Mouse (Mus musculus) ES-E14 (cell line): ENCODE results near the gene Ccdc88b. TPM values are rescaled to one million over a fixed set of nuclear protein-coding genes. Genes with fewer than 3 reads are reported as not detected.

ENCODE experiments used
- DNase-seq: peaks from one replicate; pipeline ENCODE4 v3.0.0-alpha.2; 2013; ENCODE audit warnings: low read depth, low spot score
- H3K27ac ChIP-seq: 2 replicates; pipeline ENCODE4 v1.5.1; 2012; ENCODE audit warnings: low read depth, mild to moderate bottlenecking, low read length, moderate library complexity, mixed read lengths; ENCODE audit not compliant: poor library complexity, insufficient read depth, severe bottlenecking
- H3K36me3 ChIP-seq: 2 replicates; pipeline ENCODE4 v1.6.1; 2012; ENCODE audit warnings: mild to moderate bottlenecking, low read length, moderate library complexity, mixed read lengths; ENCODE audit not compliant: control insufficient read depth, poor library complexity, insufficient read depth, severe bottlenecking
- H3K4me1 ChIP-seq, 2 experiments: fragments of 150-350 bp in 1 of 2; sonication (generic) in 1 of 2; 2 replicates each; pipeline ENCODE4 v1.6.1; 2012; ENCODE audit warnings: low read length in 2 of 2, mild to moderate bottlenecking in 1 of 2, mixed read lengths in 1 of 2; ENCODE audit not compliant: control insufficient read depth in 2 of 2, insufficient read depth in 2 of 2, poor library complexity in 1 of 2
- H3K4me3 ChIP-seq, 2 experiments: fragments of 150-350 bp in 1 of 2; sonication (generic) in 1 of 2; 2 replicates each; pipeline ENCODE4 v1.5.1; 2012; ENCODE audit warnings: low read length in 2 of 2, low read depth in 1 of 2, mild to moderate bottlenecking in 1 of 2, mixed read lengths in 1 of 2; ENCODE audit not compliant: insufficient read depth in 1 of 2, poor library complexity in 1 of 2, severe bottlenecking in 1 of 2
- H3K9ac ChIP-seq: 2 replicates; pipeline ENCODE4 v1.6.1; 2012; ENCODE audit warnings: low read depth, mild to moderate bottlenecking, low read length, mixed read lengths; ENCODE audit not compliant: poor library complexity, insufficient read depth, severe bottlenecking
- H3K9me3 ChIP-seq: fragments of 150-350 bp; sonication (generic); 2 replicates; pipeline ENCODE4 v1.6.1; 2012; ENCODE audit warnings: low read depth, mild to moderate bottlenecking, low read length; ENCODE audit not compliant: control insufficient read depth, insufficient read depth
- CHD2 ChIP-seq: IDR thresholded peaks from 2 replicates; pipeline ENCODE4 v1.6.1; 2014; ENCODE audit warnings: mild to moderate bottlenecking, low read depth, low read length, inconsistent platforms
- HCFC1 ChIP-seq: IDR thresholded peaks from 2 replicates; pipeline ENCODE4 v1.6.1; 2012; ENCODE audit warnings: low read length, inconsistent platforms, borderline replicate concordance; ENCODE audit not compliant: insufficient read depth
- MAFK ChIP-seq: IDR thresholded peaks from 2 replicates; pipeline ENCODE4 v1.6.1; 2014; ENCODE audit warnings: mild to moderate bottlenecking, low read depth, low read length, inconsistent platforms; ENCODE audit not compliant: insufficient read depth
- ZC3H11A ChIP-seq: IDR thresholded peaks from 2 replicates; pipeline ENCODE4 v1.6.1; 2012; ENCODE audit warnings: low read depth, mild to moderate bottlenecking, inconsistent platforms, low read length, borderline replicate concordance
- ZNF384 ChIP-seq: IDR thresholded peaks from 2 replicates; pipeline ENCODE4 v1.6.1; 2012; ENCODE audit warnings: low read depth, low read length, inconsistent platforms
- in situ Hi-C, 2 experiments: fragments of 600-800 bp; cut with MboI; formaldehyde crosslinking; loops; one replicate each; pipeline ENCODE4 v1.15.1; 2025; ENCODE audit warnings: low sequenced_read_pairs in 2 of 2, inconsistent platforms in 1 of 2; ENCODE audit not compliant: unreplicated experiment in 2 of 2
- total RNA-seq: library from RNA; depleted of rRNA; stranded (reverse); fragments of 300-350 nt; gene quantifications from 2 replicates; pipeline ENCODE4 v1.2.3, GENCODE M21; 2012

Gene Ccdc88b
- total RNA-seq, 1 experiment = 2.7 TPM

DNA sequence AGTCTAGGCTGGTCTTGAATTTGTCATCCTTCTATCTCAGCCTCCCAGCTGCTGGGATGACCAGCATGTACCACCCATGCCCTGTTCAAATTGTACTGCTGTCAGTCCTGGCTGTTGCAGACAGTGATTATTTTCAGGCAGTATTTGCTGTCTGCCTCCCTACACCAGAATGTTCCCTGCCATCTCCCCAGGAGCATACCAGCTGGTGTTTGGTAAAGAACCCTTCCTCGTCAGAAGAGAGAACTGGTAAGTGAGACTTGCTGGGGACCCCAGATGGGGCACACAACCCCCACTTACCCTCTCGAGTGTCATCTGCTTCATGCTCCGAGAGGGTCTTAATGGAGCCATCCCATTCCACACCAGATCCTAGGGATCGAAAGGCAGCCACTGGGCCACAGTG lies 12.0 kb downstream of the Ccdc88b start:
- no peak overlapping the region for H3K9ac ChIP-seq
- TF ChIP-seq CHD2 (no peak), ZC3H11A (no peak), MAFK (no peak), ZNF384 (no peak), HCFC1 (no peak)
- no peaks in the 10 kb centered on the region for H3K9me3 ChIP-seq
- DNase-seq = no peak
- H3K27ac ChIP-seq = no peak overlapping the region
- H3K36me3 ChIP-seq = no peaks in the 10 kb centered on the region
- H3K4me1 ChIP-seq = 0 out of 4 replicates have a peak, but pooled peaks cover 0 to 2% of the 10 kb centered on the region in 2 experiments
- in situ Hi-C loops = no loop called here
- H3K4me3 ChIP-seq = no peak overlapping the region

DNA sequence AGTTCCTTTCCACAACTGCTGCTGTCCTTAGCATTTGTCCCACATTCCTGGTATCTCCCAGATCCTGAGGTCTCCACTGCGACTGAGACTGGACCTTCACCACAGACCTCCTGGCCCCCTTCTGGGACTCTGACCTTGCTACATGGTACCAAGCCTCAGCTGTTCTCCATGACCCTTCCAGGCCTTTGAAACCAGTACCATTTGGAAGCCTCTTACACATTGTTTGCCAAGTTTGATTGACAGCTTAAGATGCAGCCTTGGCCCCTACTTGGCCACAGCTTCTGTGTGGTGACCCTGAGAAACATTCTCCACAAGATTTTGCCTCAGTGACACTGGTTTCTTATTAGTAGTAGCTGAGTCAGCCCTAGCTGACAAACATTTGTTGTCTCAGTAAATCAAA lies 15.7 kb downstream of the Ccdc88b start:
- Histone ChIP-seq H3K4me1 (peaks cover 5 to 8% of the 10 kb centered on the region in 2 experiments; a peak in 2 of 4 replicates), H3K27ac (no peak overlapping the region), H3K36me3 (peaks cover 5% of the 10 kb centered on the region; the same call in 1 of the 2 replicates), H3K9me3 (no peaks in the 10 kb centered on the region), H3K9ac (no peak overlapping the region), H3K4me3 (no peak overlapping the region)
- no peak for DNase-seq
- in situ Hi-C loops = no loop called here
- TF ChIP-seq CHD2 (no peak), ZC3H11A (no peak), MAFK (no peak), ZNF384 (no peak), HCFC1 (no peak)

DNA sequence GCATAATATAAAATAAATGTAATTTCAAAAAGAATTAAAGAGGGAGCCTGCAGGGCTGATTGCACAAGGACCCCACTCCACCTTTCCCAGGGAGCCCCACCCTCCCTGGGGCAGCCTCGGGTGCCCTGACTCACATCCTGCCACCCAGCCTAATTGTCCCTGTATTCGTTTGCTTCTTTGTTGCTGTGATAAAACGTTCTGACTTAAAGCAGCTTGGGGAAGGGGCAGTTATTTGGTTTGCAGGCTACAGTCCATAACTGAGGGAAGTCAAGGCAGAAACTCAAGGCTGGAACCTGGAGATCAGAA lies 16.8 kb downstream of the Ccdc88b start:
- Histone ChIP-seq H3K36me3 (peaks cover 6% of the 10 kb centered on the region; the same call in 1 of the 2 replicates), H3K27ac (no peak overlapping the region), H3K9ac (no peak overlapping the region), H3K4me1 (peaks cover 5 to 8% of the 10 kb centered on the region in 2 experiments; a peak in 2 of 4 replicates), H3K9me3 (no peaks in the 10 kb centered on the region), H3K4me3 (no peak overlapping the region)
- DNase-seq = no peak
- TF ChIP-seq CHD2 (no peak), HCFC1 (no peak), ZNF384 (no peak), ZC3H11A (no peak)
- in situ Hi-C loops = no loop called here

GRCm38 (mm10) chr19:6840475-6841291 lies 17.3 kb downstream of the Ccdc88b start, which contains the start of gene Rps6ka4:
Gene Rps6ka4 (minus strand): TSS chr19:6840636.
- H3K4me1 ChIP-seq = peaks cover 5 to 8% of the 10 kb centered on the region in 2 experiments; a peak in 2 of 4 replicates
- no peak for TF ChIP-seq MAFK
- H3K27ac ChIP-seq = no peak within 1 kb of the TSS
- DNase-seq = no peak
- in situ Hi-C loops = no loop called here
- peak within 1 kb of the TSS; percentile 61 to 73 for H3K4me3 ChIP-seq
- no peaks in the 10 kb centered on the region for H3K9me3 ChIP-seq
- H3K36me3 ChIP-seq = peaks cover 6% of the 10 kb centered on the region; the same call in 1 of the 2 replicates
- peak within 1 kb of the TSS; percentile 68 for H3K9ac ChIP-seq
